Mouse (Mus musculus): ENCODE results near the gene Ppcs. TPM values are rescaled to one million over a fixed set of nuclear protein-coding genes. Genes with fewer than 3 reads are reported as not detected.

Gene Ppcs
- polyA plus RNA-seq, 1 experiment from 2014 or later = 19.4 TPM

DNA sequence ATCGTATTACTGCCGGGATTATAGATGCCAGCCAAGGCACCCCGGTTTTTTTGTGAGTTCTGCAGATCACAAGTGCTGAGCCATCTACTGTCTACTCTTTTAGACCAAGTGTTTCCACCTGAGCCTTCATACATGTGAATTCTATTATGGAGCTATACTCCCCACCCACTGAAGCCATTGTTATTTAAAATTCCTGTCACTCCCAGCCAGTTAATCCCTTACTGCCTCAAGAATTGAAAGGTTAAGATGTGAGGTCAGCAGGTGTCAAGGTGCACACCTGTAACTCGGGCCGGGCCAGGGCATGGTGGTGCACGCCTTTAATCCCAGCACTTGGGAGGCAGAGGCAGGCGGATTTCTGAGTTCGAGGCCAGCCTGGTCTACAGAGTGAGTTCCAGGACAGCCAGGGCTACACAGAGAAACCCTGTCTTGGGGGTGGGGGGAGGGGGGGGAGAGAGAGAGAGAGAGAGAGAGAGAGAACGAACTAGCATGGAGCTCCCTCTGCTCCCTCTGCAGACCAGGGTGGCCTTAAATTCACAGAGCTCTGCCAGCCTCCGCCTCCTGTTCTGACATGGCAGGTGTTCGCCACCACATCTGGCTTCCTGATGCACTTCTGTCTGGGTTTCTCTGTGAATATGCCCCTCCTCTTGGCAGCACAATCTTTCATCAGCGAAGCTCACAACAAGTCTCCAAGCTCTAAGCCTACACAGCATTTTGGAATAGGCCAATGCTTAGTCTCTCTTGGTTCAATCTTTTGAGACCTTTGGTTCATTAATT, 10.2 kb downstream of the Ppcs start:
- WGBS = 78% methylated on average over 10 of the region's 12 CpGs
- no peak overlapping the region for H3K4me2 ChIP-seq (ENCODE audit: low read length)
- H3K27me3 ChIP-seq (ENCODE audit: control insufficient read depth, insufficient read depth, low read depth, low read length) = no peaks in the 10 kb centered on the region
- no peaks in the 10 kb centered on the region for H3K9me3 ChIP-seq (replicated peaks; ENCODE audit: control insufficient read depth, low read length, poor library complexity, severe bottlenecking)
- H3K36me3 ChIP-seq (ENCODE audit: control insufficient read depth, insufficient read depth, low read length) = no peaks in the 10 kb centered on the region; the same call in 1 of the 2 replicates
- H3K27ac ChIP-seq (ENCODE audit: low read length) = no peak overlapping the region
- no peak for ATAC-seq
- H3K4me3 ChIP-seq (ENCODE audit: low read depth, low read length) = no peak overlapping the region
- peaks cover 14% of the 10 kb centered on the region; the same call in 1 of the 2 replicates for H3K4me1 ChIP-seq (ENCODE audit: control insufficient read depth, insufficient read depth, low read length)
- H3K9ac ChIP-seq (ENCODE audit: low read depth, low read length) = no peak overlapping the region

DNA sequence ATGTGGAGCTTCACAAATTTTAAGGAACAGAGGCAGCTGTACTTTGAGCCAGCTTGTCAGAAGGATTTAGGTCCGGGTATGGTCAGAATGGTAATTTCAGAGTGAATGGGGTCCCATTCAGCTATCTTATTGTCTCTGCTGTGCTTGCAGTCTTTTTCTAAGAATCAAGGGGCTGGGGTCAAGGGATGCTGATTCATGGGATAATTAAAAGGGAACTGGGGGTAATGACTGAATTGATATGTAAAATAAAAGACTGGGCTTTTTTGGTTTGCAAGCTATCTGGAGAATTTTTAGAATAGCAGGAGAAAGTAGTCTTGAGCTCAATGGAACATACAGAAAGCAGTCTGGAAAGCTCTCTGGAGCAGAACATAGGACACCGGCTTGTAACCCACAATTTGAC, 18.8 kb downstream of the Ppcs start:
- Histone ChIP-seq H3K4me1 (ENCODE audit: control insufficient read depth, insufficient read depth, low read length) (no peaks in the 10 kb centered on the region), H3K36me3 (ENCODE audit: control insufficient read depth, insufficient read depth, low read length) (peaks cover 32% of the 10 kb centered on the region), H3K9ac (ENCODE audit: low read depth, low read length) (no peak overlapping the region), H3K27ac (ENCODE audit: low read length) (no peak overlapping the region), H3K9me3 (replicated peaks; ENCODE audit: control insufficient read depth, low read length, poor library complexity, severe bottlenecking) (peaks cover 17% of the 10 kb centered on the region), H3K4me3 (ENCODE audit: low read depth, low read length) (no peak overlapping the region), H3K27me3 (ENCODE audit: control insufficient read depth, insufficient read depth, low read depth, low read length) (no peaks in the 10 kb centered on the region), H3K4me2 (ENCODE audit: low read length) (no peak overlapping the region)
- no peak for ATAC-seq
- 66% methylated on average over 2 of the region's 2 CpGs for WGBS

DNA sequence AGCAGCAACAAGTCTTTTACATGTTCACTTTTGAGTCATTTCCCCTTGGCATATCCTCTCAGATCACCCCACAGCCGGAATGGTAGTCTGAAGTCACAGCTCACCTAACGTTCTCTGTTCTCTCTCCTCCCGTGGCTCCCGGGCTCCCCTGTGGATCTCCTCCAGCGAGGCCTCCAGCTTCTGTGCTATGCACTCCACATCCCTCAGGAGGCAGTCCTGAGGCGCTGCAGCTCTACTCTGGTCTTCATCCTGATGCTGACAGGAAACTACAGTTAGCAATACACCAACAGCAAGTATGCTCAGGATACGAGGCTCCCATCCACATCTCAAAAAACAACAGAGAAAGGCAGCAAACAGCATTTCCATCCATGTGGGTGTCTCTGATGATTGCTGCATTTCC, 21.3 kb downstream of the Ppcs start:
- Histone ChIP-seq H3K27ac (ENCODE audit: low read length) (no peak overlapping the region), H3K9me3 (replicated peaks; ENCODE audit: control insufficient read depth, low read length, poor library complexity, severe bottlenecking) (peaks cover 17% of the 10 kb centered on the region), H3K36me3 (ENCODE audit: control insufficient read depth, insufficient read depth, low read length) (peaks cover 36% of the 10 kb centered on the region), H3K9ac (ENCODE audit: low read depth, low read length) (no peak overlapping the region), H3K4me3 (ENCODE audit: low read depth, low read length) (no peak overlapping the region), H3K27me3 (ENCODE audit: control insufficient read depth, insufficient read depth, low read depth, low read length) (no peaks in the 10 kb centered on the region), H3K4me1 (ENCODE audit: control insufficient read depth, insufficient read depth, low read length) (no peaks in the 10 kb centered on the region), H3K4me2 (ENCODE audit: low read length) (no peak overlapping the region)
- 58% methylated on average over 7 of the region's 7 CpGs for WGBS
- no peak for ATAC-seq

DNA sequence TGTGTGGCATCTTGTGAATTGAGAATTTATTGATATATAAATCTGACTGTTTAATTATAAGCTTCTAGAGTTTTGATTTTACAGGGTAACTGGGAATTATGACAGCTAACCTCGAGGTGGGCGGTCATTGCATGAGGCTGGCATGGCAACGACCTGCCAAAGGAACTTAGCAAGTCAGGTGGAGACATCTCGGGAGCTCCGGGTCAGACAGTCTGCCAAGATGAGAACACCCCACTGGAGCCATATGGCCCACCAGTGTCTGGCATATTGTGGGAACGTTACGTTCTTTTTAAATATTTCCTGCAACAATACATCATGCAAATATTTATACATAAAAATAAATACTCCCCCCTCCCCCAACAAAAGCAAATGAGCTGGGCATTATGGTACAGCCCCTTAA, 23.5 kb downstream of the Ppcs start:
- Histone ChIP-seq H3K27me3 (ENCODE audit: control insufficient read depth, insufficient read depth, low read depth, low read length) (no peaks in the 10 kb centered on the region), H3K4me2 (ENCODE audit: low read length) (no peak overlapping the region), H3K9ac (ENCODE audit: low read depth, low read length) (no peak overlapping the region), H3K9me3 (replicated peaks; ENCODE audit: control insufficient read depth, low read length, poor library complexity, severe bottlenecking) (peaks cover 17% of the 10 kb centered on the region), H3K36me3 (ENCODE audit: control insufficient read depth, insufficient read depth, low read length) (peaks cover 33% of the 10 kb centered on the region), H3K27ac (ENCODE audit: low read length) (no peak overlapping the region), H3K4me1 (ENCODE audit: control insufficient read depth, insufficient read depth, low read length) (no peaks in the 10 kb centered on the region), H3K4me3 (ENCODE audit: low read depth, low read length) (no peak overlapping the region)
- ATAC-seq = no peak
- WGBS = 85% methylated on average over 7 of the region's 7 CpGs

DNA sequence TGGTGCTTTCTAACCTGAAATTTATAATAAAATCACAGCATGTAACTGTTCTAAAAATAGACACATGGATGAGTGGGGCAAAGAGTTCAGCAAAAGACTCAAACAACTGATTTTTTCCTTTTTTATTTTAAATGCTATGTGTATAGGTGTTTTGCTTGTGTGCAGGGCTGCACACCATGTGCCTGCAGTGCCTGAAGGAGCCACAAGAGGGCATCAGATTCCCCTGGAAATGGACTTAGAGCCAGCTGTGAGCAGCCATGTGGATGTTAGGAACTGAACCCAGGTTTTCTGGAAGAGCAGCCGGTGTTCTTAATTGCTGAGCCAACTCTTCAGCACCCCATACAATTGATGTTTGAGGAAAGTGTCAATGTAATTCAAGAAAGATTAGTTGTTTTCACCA, 31.9 kb downstream of the Ppcs start:
- no peak overlapping the region for H3K27ac ChIP-seq (ENCODE audit: low read length)
- H3K4me3 ChIP-seq (ENCODE audit: low read depth, low read length) = no peak overlapping the region
- no peaks in the 10 kb centered on the region for H3K9me3 ChIP-seq (replicated peaks; ENCODE audit: control insufficient read depth, low read length, poor library complexity, severe bottlenecking)
- no peaks in the 10 kb centered on the region for H3K27me3 ChIP-seq (ENCODE audit: control insufficient read depth, insufficient read depth, low read depth, low read length)
- ATAC-seq = no peak
- no peak overlapping the region for H3K4me2 ChIP-seq (ENCODE audit: low read length)
- no peaks in the 10 kb centered on the region for H3K4me1 ChIP-seq (ENCODE audit: control insufficient read depth, insufficient read depth, low read length)
- WGBS = 100% methylated on average over 1 of the region's 1 CpGs
- no peak overlapping the region for H3K9ac ChIP-seq (ENCODE audit: low read depth, low read length)
- peaks cover 16% of the 10 kb centered on the region for H3K36me3 ChIP-seq (ENCODE audit: control insufficient read depth, insufficient read depth, low read length)

DNA sequence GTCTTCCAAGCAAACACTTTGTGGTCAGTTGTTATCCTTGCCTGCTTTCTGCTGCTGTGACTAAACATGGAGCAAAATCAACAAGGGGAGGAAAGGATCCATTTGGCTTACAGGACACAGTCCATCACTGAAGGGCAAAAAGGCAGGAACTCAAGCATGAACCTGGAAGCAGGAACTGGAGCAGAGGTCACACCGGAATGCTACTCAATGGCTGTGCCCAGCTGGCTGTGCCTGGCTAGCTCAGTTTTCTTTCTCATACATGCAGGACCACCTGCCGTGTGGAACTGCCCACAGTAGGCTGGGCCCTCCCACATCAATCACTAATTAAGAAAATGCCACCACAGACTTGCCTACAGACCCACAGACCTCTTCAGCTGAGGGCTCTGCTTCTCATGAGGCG, 33.0 kb downstream of the Ppcs start:
- Histone ChIP-seq H3K9me3 (replicated peaks; ENCODE audit: control insufficient read depth, low read length, poor library complexity, severe bottlenecking) (no peaks in the 10 kb centered on the region), H3K36me3 (ENCODE audit: control insufficient read depth, insufficient read depth, low read length) (peaks cover 16% of the 10 kb centered on the region), H3K4me1 (ENCODE audit: control insufficient read depth, insufficient read depth, low read length) (no peaks in the 10 kb centered on the region), H3K27me3 (ENCODE audit: control insufficient read depth, insufficient read depth, low read depth, low read length) (no peaks in the 10 kb centered on the region), H3K4me2 (ENCODE audit: low read length) (no peak overlapping the region), H3K9ac (ENCODE audit: low read depth, low read length) (no peak overlapping the region), H3K4me3 (ENCODE audit: low read depth, low read length) (no peak overlapping the region), H3K27ac (ENCODE audit: low read length) (no peak overlapping the region)
- no peak for ATAC-seq
- 54% methylated on average over 3 of the region's 3 CpGs for WGBS

DNA sequence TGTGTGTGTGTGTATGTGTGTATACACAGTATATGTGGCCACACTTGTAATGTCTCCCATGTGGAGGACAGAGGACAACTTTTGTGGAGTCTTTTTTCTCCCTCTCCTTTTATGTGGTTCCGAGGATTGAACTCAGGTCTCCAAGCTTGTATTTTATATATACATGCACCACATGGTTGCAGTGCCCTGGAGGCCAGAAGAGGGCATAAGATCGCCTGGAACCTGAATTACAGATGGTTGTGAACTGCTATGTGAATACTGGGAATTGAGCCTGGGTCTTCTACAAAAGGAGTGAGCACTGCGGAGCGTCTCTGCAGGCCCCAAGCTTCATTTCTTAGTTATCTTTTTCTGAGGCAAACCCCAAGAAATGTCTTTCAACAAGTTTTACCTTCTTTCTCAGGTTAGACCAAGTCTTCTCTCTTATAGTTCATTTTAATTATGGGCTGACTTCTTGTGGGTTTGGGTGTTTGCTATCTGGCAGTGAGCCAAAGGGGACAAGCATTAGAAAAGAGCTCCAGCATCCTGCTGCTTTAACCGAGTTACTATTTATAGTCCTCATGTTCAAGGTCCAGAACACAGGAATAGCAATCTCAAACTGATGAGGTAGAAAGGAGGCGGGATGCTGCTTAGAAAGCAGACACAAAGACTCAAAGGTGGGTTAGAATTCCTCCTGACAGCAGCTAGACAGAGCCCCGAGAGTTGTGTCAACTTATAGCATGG, 40.6 kb downstream of the Ppcs start:
- H3K9me3 ChIP-seq (replicated peaks; ENCODE audit: control insufficient read depth, low read length, poor library complexity, severe bottlenecking) = no peaks in the 10 kb centered on the region
- 77% methylated on average over 7 of the region's 7 CpGs for WGBS
- ATAC-seq = no peak

DNA sequence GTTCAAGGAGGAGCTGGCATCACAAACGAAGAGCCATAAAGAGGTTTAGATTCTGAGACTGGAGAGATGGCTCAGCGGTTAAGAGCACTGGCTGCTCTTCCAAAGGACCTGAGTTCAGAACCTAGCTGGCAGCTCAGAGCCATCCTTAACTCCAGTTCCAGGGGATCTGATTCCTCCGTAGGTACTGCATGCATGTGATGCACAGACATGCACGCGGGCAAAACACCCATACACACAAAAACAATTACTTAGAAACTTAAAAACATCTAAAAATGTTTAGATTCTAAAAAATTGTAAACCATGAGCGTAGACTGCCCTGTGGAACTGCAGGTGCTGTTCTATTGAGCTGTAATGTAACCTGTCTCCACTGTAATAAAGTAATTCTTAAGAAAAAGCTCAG, 52.8 kb downstream of the Ppcs start:
- Histone ChIP-seq H3K36me3 (ENCODE audit: control insufficient read depth, insufficient read depth, low read length) (no peaks in the 10 kb centered on the region; the same call in 1 of the 2 replicates), H3K4me1 (ENCODE audit: control insufficient read depth, insufficient read depth, low read length) (no peaks in the 10 kb centered on the region), H3K9ac (ENCODE audit: low read depth, low read length) (no peak overlapping the region), H3K4me3 (ENCODE audit: low read depth, low read length) (no peak overlapping the region), H3K27me3 (ENCODE audit: control insufficient read depth, insufficient read depth, low read depth, low read length) (no peaks in the 10 kb centered on the region), H3K4me2 (ENCODE audit: low read length) (no peak overlapping the region), H3K27ac (ENCODE audit: low read length) (no peak overlapping the region), H3K9me3 (replicated peaks; ENCODE audit: control insufficient read depth, low read length, poor library complexity, severe bottlenecking) (no peaks in the 10 kb centered on the region)
- no peak for ATAC-seq
- 87% methylated on average over 6 of the region's 6 CpGs for WGBS

More for the DNA sequence above, 40.6 kb downstream of the Ppcs start:
- Histone ChIP-seq H3K4me1 (ENCODE audit: control insufficient read depth, insufficient read depth, low read length) (no peaks in the 10 kb centered on the region), H3K27me3 (ENCODE audit: control insufficient read depth, insufficient read depth, low read depth, low read length) (no peaks in the 10 kb centered on the region), H3K4me3 (ENCODE audit: low read depth, low read length) (no peak overlapping the region), H3K9ac (ENCODE audit: low read depth, low read length) (no peak overlapping the region), H3K27ac (ENCODE audit: low read length) (no peak overlapping the region), H3K4me2 (ENCODE audit: low read length) (no peak overlapping the region), H3K36me3 (ENCODE audit: control insufficient read depth, insufficient read depth, low read length) (no peaks in the 10 kb centered on the region)
